Comparison of ENCODE assay signal across 8 mouse cellular contexts in the genomic region with DNA sequence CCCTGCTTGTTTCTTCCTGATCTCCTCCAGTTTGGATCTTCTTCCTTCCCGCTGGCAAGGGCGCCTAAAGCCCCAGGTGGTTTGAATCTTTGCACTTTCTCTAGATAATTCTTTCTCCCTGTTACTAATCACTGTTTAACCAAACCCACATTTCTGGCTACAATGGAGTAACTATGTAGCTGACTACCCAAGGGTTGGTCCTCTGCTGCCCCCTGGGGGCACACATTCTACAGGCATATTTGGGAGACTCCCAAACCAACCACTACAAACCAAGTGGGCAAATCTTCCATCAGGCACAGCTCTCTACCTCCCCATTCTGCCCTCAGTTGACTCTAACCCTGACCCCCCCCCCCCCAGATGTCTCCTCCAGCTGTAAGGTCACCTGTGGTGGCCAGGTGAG.
DNase-seq lines count a peak whose midpoint lies in the region; ATAC-seq lines count a peak whose summit lies in the region.

No protein-coding gene starts in this region.

- no peak overlapping the region for H3K4me3 ChIP-seq in heart, embryonic 10.5 days
- H3K4me3 ChIP-seq in embryonic facial prominence, embryonic 11.5 days (ENCODE audit: low read depth, low read length), result no peak overlapping the region
- no peak overlapping the region for H3K4me3 ChIP-seq in stomach, embryonic 16.5 days (replicated peaks; ENCODE audit: low read length)

- 46% methylated on average over 2 of the region's 2 CpGs for WGBS in heart, embryonic 10.5 days
- 26% methylated on average over 2 of the region's 2 CpGs for WGBS in embryonic facial prominence, embryonic 11.5 days
- WGBS in stomach, embryonic 16.5 days, result 33% methylated on average over 2 of the region's 2 CpGs

- H3K27me3 ChIP-seq in heart, embryonic 10.5 days (ENCODE audit: insufficient read depth, poor library complexity, severe bottlenecking), result peaks cover 6% of the 10 kb centered on the region; the same call in 1 of the 2 replicates
- no peaks in the 10 kb centered on the region for H3K27me3 ChIP-seq in embryonic facial prominence, embryonic 11.5 days (ENCODE audit: control insufficient read depth, insufficient read depth, low read length)
- no peaks in the 10 kb centered on the region for H3K27me3 ChIP-seq in stomach, embryonic 16.5 days (ENCODE audit: control insufficient read depth, insufficient read depth, low read length)

- H3K36me3 ChIP-seq in heart, embryonic 10.5 days, result no peaks in the 10 kb centered on the region
- no peaks in the 10 kb centered on the region for H3K36me3 ChIP-seq in embryonic facial prominence, embryonic 11.5 days (replicated peaks; ENCODE audit: control insufficient read depth, insufficient read depth, low read depth, low read length)
- H3K36me3 ChIP-seq in stomach, embryonic 16.5 days (ENCODE audit: control insufficient read depth, insufficient read depth, low read length), result no peaks in the 10 kb centered on the region

- H3K4me1 ChIP-seq in heart, embryonic 10.5 days, result no peaks in the 10 kb centered on the region
- H3K4me1 ChIP-seq in embryonic facial prominence, embryonic 11.5 days (ENCODE audit: control insufficient read depth, insufficient read depth, low read length), result no peaks in the 10 kb centered on the region
- H3K4me1 ChIP-seq in stomach, embryonic 16.5 days (ENCODE audit: control insufficient read depth, insufficient read depth, low read length), result no peaks in the 10 kb centered on the region

- DNase-seq in heart, adult 11 months, result peak; percentile 86
- no peak for DNase-seq in heart, embryonic 10.5 days (ENCODE audit: low spot score)
- peak; percentile 76 to 84 for DNase-seq in adrenal gland, postnatal 36 days
- peak; percentile 94 for DNase-seq in embryonic facial prominence, embryonic 11.5 days (ENCODE audit: low spot score)
- DNase-seq in heart, postnatal 25 days (ENCODE audit: low spot score), result peak; percentile 10
- DNase-seq in left cerebral cortex, adult 11 months (ENCODE audit: low spot score), result peak; percentile 42

- no peak overlapping the region for H3K27ac ChIP-seq in heart, embryonic 10.5 days
- no peak overlapping the region for H3K27ac ChIP-seq in embryonic facial prominence, embryonic 11.5 days (replicated peaks; ENCODE audit: low read depth, low read length)
- no peak overlapping the region for H3K27ac ChIP-seq in stomach, embryonic 16.5 days (ENCODE audit: low read length)

- ATAC-seq in embryonic facial prominence, embryonic 11.5 days (replicated peaks; ENCODE audit: insufficient number of reproducible peaks, low FRiP score, low TSS enrichment, low read depth), result 0 out of 2 replicates have a peak, but pooled peaks have one; percentile 9
- ATAC-seq in megakaryocyte-erythroid progenitor cell, adult 5-6 weeks (replicated peaks; ENCODE audit: low FRiP score, low TSS enrichment, poor library complexity, severe bottlenecking), result peak; percentile 73
- ATAC-seq in stomach, embryonic 16.5 days (ENCODE audit: insufficient read depth, low FRiP score), result peak; percentile 40; the same call in 1 of the 2 replicates

- no peak overlapping the region for H3K4me2 ChIP-seq in embryonic facial prominence, embryonic 11.5 days (ENCODE audit: low read depth, low read length)
- no peak overlapping the region for H3K4me2 ChIP-seq in stomach, embryonic 16.5 days (ENCODE audit: low read depth, low read length)

- H3K9me3 ChIP-seq in heart, embryonic 10.5 days, result no peaks in the 10 kb centered on the region
- no peaks in the 10 kb centered on the region for H3K9me3 ChIP-seq in embryonic facial prominence, embryonic 11.5 days (replicated peaks; ENCODE audit: control insufficient read depth, low read length)
- no peaks in the 10 kb centered on the region for H3K9me3 ChIP-seq in stomach, embryonic 16.5 days (replicated peaks; ENCODE audit: control insufficient read depth, low read length)

- no peak overlapping the region for H3K9ac ChIP-seq in embryonic facial prominence, embryonic 11.5 days (replicated peaks; ENCODE audit: low read length)
- no peak overlapping the region for H3K9ac ChIP-seq in stomach, embryonic 16.5 days (ENCODE audit: low read length)

- intact Hi-C loops in heart, postnatal 25 days (cut with DNase I), result loop anchor here (1.0 to 10.0 kb wide), 4 partner anchors 51 to 479 kb away; no protein-coding TSS in a partner anchor

Comparison
In these comparisons a context has a peak if more than half of its experiments do, and no peak if none do; other contexts are left out.
1. ATAC-seq: peak in every context shown above with its lines; median percentile 73 in megakaryocyte-erythroid progenitor cell, adult 5-6 weeks; 40 in stomach, embryonic 16.5 days; 9 in embryonic facial prominence, embryonic 11.5 days.